8 mouse cellular contexts compared by ENCODE assay signal in genomic region chr10:121351066-121351581, GRCm38 (mm10). TPM values are rescaled to one million over a fixed set of nuclear protein-coding genes. Genes with fewer than 3 reads are reported as not detected.
A peak's percentile ranks its signal among the peaks of the same experiment; 100 is the strongest.
DNase-seq lines count a peak whose midpoint lies in the region; ATAC-seq lines count a peak whose summit lies in the region.

TSS of gene Tbc1d30 (minus strand) at chr10:121351278.

- peak within 1 kb of the TSS; percentile 57 for H3K27ac ChIP-seq in embryonic facial prominence, embryonic 10.5 days (replicated peaks)
- peak within 1 kb of the TSS; percentile 62 for H3K27ac ChIP-seq in heart, embryonic 15.5 days
- H3K27ac ChIP-seq in kidney, embryonic 16.5 days (ENCODE audit: low read length) = no peak within 1 kb of the TSS
- H3K27ac ChIP-seq in liver, embryonic 16.5 days (ENCODE audit: low read length) = no peak within 1 kb of the TSS

- H3K4me2 ChIP-seq in heart, embryonic 15.5 days = peak within 1 kb of the TSS; percentile 96
- H3K4me2 ChIP-seq in kidney, embryonic 16.5 days (replicated peaks; ENCODE audit: low read depth, low read length) = peak within 1 kb of the TSS; percentile 89
- H3K4me2 ChIP-seq in liver, embryonic 16.5 days (ENCODE audit: low read depth, low read length) = peak within 1 kb of the TSS; percentile 74

- peaks cover 11% of the 10 kb centered on the region; the same call in 1 of the 2 replicates for H3K9me3 ChIP-seq in embryonic facial prominence, embryonic 10.5 days
- no peaks in the 10 kb centered on the region for H3K9me3 ChIP-seq in heart, embryonic 15.5 days (replicated peaks)
- no peaks in the 10 kb centered on the region for H3K9me3 ChIP-seq in kidney, embryonic 16.5 days (ENCODE audit: low read length)
- H3K9me3 ChIP-seq in liver, embryonic 16.5 days (replicated peaks; ENCODE audit: control insufficient read depth, low read length) = no peaks in the 10 kb centered on the region

- H3K36me3 ChIP-seq in embryonic facial prominence, embryonic 10.5 days (replicated peaks) = no peaks in the 10 kb centered on the region
- H3K36me3 ChIP-seq in heart, embryonic 15.5 days = no peaks in the 10 kb centered on the region
- H3K36me3 ChIP-seq in kidney, embryonic 16.5 days (ENCODE audit: insufficient read depth, low read length) = no peaks in the 10 kb centered on the region
- no peaks in the 10 kb centered on the region for H3K36me3 ChIP-seq in liver, embryonic 16.5 days (ENCODE audit: control insufficient read depth, insufficient read depth)

- peak within 1 kb of the TSS; percentile 64 for H3K4me3 ChIP-seq in embryonic facial prominence, embryonic 10.5 days
- H3K4me3 ChIP-seq in heart, embryonic 15.5 days = peak within 1 kb of the TSS; percentile 63
- peak within 1 kb of the TSS; percentile 55 for H3K4me3 ChIP-seq in kidney, embryonic 16.5 days (ENCODE audit: low read length)
- H3K4me3 ChIP-seq in liver, embryonic 16.5 days (ENCODE audit: low read depth, low read length) = peak within 1 kb of the TSS; percentile 61

- peaks cover 16% of the 10 kb centered on the region for H3K4me1 ChIP-seq in embryonic facial prominence, embryonic 10.5 days
- peaks cover 18% of the 10 kb centered on the region for H3K4me1 ChIP-seq in heart, embryonic 15.5 days (replicated peaks)
- H3K4me1 ChIP-seq in kidney, embryonic 16.5 days (ENCODE audit: insufficient read depth, low read length) = peaks cover 10% of the 10 kb centered on the region; the same call in 1 of the 2 replicates
- peaks cover 4% of the 10 kb centered on the region for H3K4me1 ChIP-seq in liver, embryonic 16.5 days (ENCODE audit: control insufficient read depth, low read depth, low read length)

- ATAC-seq in heart, embryonic 15.5 days (replicated peaks; ENCODE audit: insufficient number of reproducible peaks, insufficient read depth, low FRiP score, low read depth) = peak; percentile 81
- ATAC-seq in kidney, embryonic 16.5 days (ENCODE audit: low FRiP score, low TSS enrichment) = peak; percentile 88
- ATAC-seq in liver, embryonic 16.5 days (ENCODE audit: low read depth) = peak; percentile 59

- DNase-seq in CD4-positive helper T cell, adult 2 months (ENCODE audit: low read depth, low spot score) = peak; percentile 42
- peak; percentile 65 for DNase-seq in ZHBTc4 (ENCODE audit: low read depth, low spot score)
- peak; percentile 67 for DNase-seq in embryonic facial prominence, embryonic 10.5 days (ENCODE audit: low spot score)
- peak; percentile 66 for DNase-seq in neural tube, embryonic 10.5 days (ENCODE audit: extremely low spot score, low spot score)
- DNase-seq in right cerebral cortex, postnatal 4 days = no peak

- H3K9ac ChIP-seq in heart, embryonic 15.5 days = peak within 1 kb of the TSS; percentile 56
- H3K9ac ChIP-seq in kidney, embryonic 16.5 days (replicated peaks; ENCODE audit: low read length) = peak within 1 kb of the TSS; percentile 61
- H3K9ac ChIP-seq in liver, embryonic 16.5 days (ENCODE audit: low read depth, low read length) = peak within 1 kb of the TSS; percentile 24; the same call in 1 of the 2 replicates

- H3K27me3 ChIP-seq in embryonic facial prominence, embryonic 10.5 days (replicated peaks; ENCODE audit: low read depth, poor library complexity, severe bottlenecking) = peaks cover 50% of the 10 kb centered on the region
- peaks cover 7% of the 10 kb centered on the region for H3K27me3 ChIP-seq in heart, embryonic 15.5 days
- H3K27me3 ChIP-seq in kidney, embryonic 16.5 days (ENCODE audit: insufficient read depth, low read length) = peaks cover 29% of the 10 kb centered on the region
- H3K27me3 ChIP-seq in liver, embryonic 16.5 days (ENCODE audit: control insufficient read depth, insufficient read depth, low read depth, low read length) = peaks cover 35% of the 10 kb centered on the region

- WGBS in embryonic facial prominence, embryonic 10.5 days = under 1% methylated on average over 61 of the region's 61 CpGs
- under 1% methylated on average over 61 of the region's 61 CpGs for WGBS in heart, embryonic 15.5 days
- WGBS in kidney, embryonic 16.5 days = under 1% methylated on average over 61 of the region's 61 CpGs
- WGBS in liver, embryonic 16.5 days (ENCODE audit: insufficient replicate concordance) = under 1% methylated on average over 59 of the region's 61 CpGs

RNA-seq across cellular contexts. Expression of gene Tbc1d30, which starts in this region (rescaled TPM):
- polyA plus RNA-seq in embryonic facial prominence, embryonic 10.5 days (2016; fragmentation: Nextera tagmentation; extraction: Ambion mirVana) = 1.8 and 2.3 TPM in 2 replicates
- 1.4 and 2.3 TPM in 2 replicates for polyA plus RNA-seq in heart, embryonic 15.5 days (2015; fragmentation: Nextera tagmentation; extraction: Ambion mirVana)
- 0.80 and 0.95 TPM in 2 replicates for polyA plus RNA-seq in kidney, embryonic 16.5 days (2015; fragmentation: Nextera tagmentation; extraction: Ambion mirVana)
- 0.48 and 0.61 TPM in 2 replicates for polyA plus RNA-seq in liver, embryonic 16.5 days (2015; fragmentation: Nextera tagmentation; extraction: Ambion mirVana)

Comparison
In these comparisons a context has a peak if more than half of its experiments do, and no peak if none do; other contexts are left out.
1. Peak in ATAC-seq, H3K4me3 ChIP-seq, H3K9ac ChIP-seq and H3K4me2 ChIP-seq in kidney, embryonic 16.5 days; RNA of the gene not detected or under 1 TPM.
2. Peak in ATAC-seq, H3K4me3 ChIP-seq, H3K9ac ChIP-seq and H3K4me2 ChIP-seq in liver, embryonic 16.5 days; RNA of the gene not detected or under 1 TPM.
3. H3K27ac ChIP-seq: peak in embryonic facial prominence, embryonic 10.5 days (single experiment) and heart, embryonic 15.5 days (single experiment); none in kidney, embryonic 16.5 days (single experiment) and liver, embryonic 16.5 days (single experiment).
4. Peak in every context shown above with its lines, with median percentiles within 50 percentile points of each other: H3K4me3 ChIP-seq, ATAC-seq, H3K4me2 ChIP-seq and H3K9ac ChIP-seq.